Mouse (Mus musculus) kidney, embryonic 14.5 days (tissue): ENCODE data around the gene Gls. TPM values are rescaled to one million over a fixed set of nuclear protein-coding genes. Genes with fewer than 3 reads are reported as not detected.

Experiments
- ATAC-seq: fragments of 200-750 bp; cut with Nextera tagmentation; 2 replicates; pipeline ENCODE4 v1.8.0; 2017; ENCODE audit warnings: moderate number of reproducible peaks, mild to moderate bottlenecking, moderate TSS enrichment, moderate library complexity; ENCODE audit not compliant: low FRiP score, low TSS enrichment
- H3K27ac ChIP-seq: fragments of 300-500 bp; sonication (generic); 2 replicates; pipeline ENCODE4 v1.5.1; 2014; ENCODE audit warnings: low read depth, mild to moderate bottlenecking, low read length, moderate library complexity, mixed read lengths
- H3K27me3 ChIP-seq: fragments of 300-500 bp; sonication (generic); 2 replicates; pipeline ENCODE4 v1.6.1; 2014; ENCODE audit warnings: mild to moderate bottlenecking, low read length; ENCODE audit not compliant: control insufficient read depth, insufficient read depth
- H3K36me3 ChIP-seq: fragments of 300-500 bp; sonication (generic); 2 replicates; pipeline ENCODE4 v1.6.1; 2014; ENCODE audit warnings: low read length, mixed read lengths; ENCODE audit not compliant: control insufficient read depth, insufficient read depth
- H3K4me1 ChIP-seq: fragments of 300-500 bp; sonication (generic); 2 replicates; pipeline ENCODE4 v1.6.1; 2014; ENCODE audit warnings: low read length, mixed read lengths; ENCODE audit not compliant: control insufficient read depth, insufficient read depth
- H3K4me2 ChIP-seq: fragments of 300-500 bp; sonication (generic); replicated peaks from 2 replicates; pipeline ENCODE4 v1.6.1; 2014; ENCODE audit warnings: low read depth, mild to moderate bottlenecking, low read length
- H3K4me3 ChIP-seq: fragments of 300-500 bp; sonication (generic); 2 replicates; pipeline ENCODE4 v1.5.1; 2014; ENCODE audit warnings: mild to moderate bottlenecking, low read length
- H3K9ac ChIP-seq: fragments of 300-500 bp; sonication (generic); 2 replicates; pipeline ENCODE4 v1.6.1; 2014; ENCODE audit warnings: low read depth, mild to moderate bottlenecking, low read length, moderate library complexity
- H3K9me3 ChIP-seq: fragments of 300-500 bp; sonication (generic); 2 replicates; pipeline ENCODE4 v1.6.1; 2016; ENCODE audit warnings: low read length; ENCODE audit not compliant: control insufficient read depth
- WGBS: fragments of 180-500 bp; shearing (Covaris S2); extraction: QIAGEN DNeasy Blood & Tissue Kit; methylation state at CpG from one replicate; pipeline ENCODE4 v1.1.7; 2014; 5-methylcytosine and 5-hydroxymethylcytosine counted together
- polyA plus RNA-seq: library from polyadenylated mRNA; unstranded; fragments of >200 nt; fragmentation: Nextera tagmentation; extraction: Ambion mirVana; gene quantifications from 2 replicates; pipeline ENCODE4 v1.2.1, GENCODE M21; 2014

Gene Gls
- polyA plus RNA-seq, 1 experiment from 2014 or later, result 37.1 TPM

GRCm38 (mm10) chr1:52226416-52226815 is 6.6 kb downstream of the Gls start:
- Histone ChIP-seq H3K9ac (no peak overlapping the region), H3K4me3 (no peak overlapping the region), H3K4me2 (no peak overlapping the region), H3K36me3 (no peaks in the 10 kb centered on the region), H3K27me3 (no peaks in the 10 kb centered on the region), H3K27ac (no peak overlapping the region), H3K9me3 (no peaks in the 10 kb centered on the region), H3K4me1 (no peaks in the 10 kb centered on the region)
- no peak for ATAC-seq

- ATAC-seq, result no peak
These were observed 16.3 kb downstream of the Gls start for GRCm38 (mm10) chr1:52216766-52217165.

GRCm38 (mm10) chr1:52182992-52183391 is 50.0 kb downstream of the Gls start:
- no peaks in the 10 kb centered on the region for H3K27me3 ChIP-seq
- no peak overlapping the region for H3K9ac ChIP-seq
- H3K36me3 ChIP-seq, result peaks cover 2% of the 10 kb centered on the region; the same call in 1 of the 2 replicates
- H3K27ac ChIP-seq, result no peak overlapping the region
- no peak for ATAC-seq
- H3K9me3 ChIP-seq, result no peaks in the 10 kb centered on the region
- H3K4me2 ChIP-seq, result no peak overlapping the region
- H3K4me3 ChIP-seq, result no peak overlapping the region
- 90% methylated on average over 2 of the region's 2 CpGs for WGBS
- H3K4me1 ChIP-seq, result no peaks in the 10 kb centered on the region

More at GRCm38 (mm10) chr1:52216766-52217165, 16.3 kb downstream of the Gls start:
- H3K27me3 ChIP-seq, result no peaks in the 10 kb centered on the region
- no peak overlapping the region for H3K4me2 ChIP-seq
- H3K36me3 ChIP-seq, result peaks cover 5% of the 10 kb centered on the region; the same call in 1 of the 2 replicates
- H3K4me1 ChIP-seq, result no peaks in the 10 kb centered on the region
- H3K27ac ChIP-seq, result no peak overlapping the region
- H3K4me3 ChIP-seq, result no peak overlapping the region
- H3K9me3 ChIP-seq, result no peaks in the 10 kb centered on the region
- no peak overlapping the region for H3K9ac ChIP-seq

GRCm38 (mm10) chr1:52181994-52182393 is 51.0 kb downstream of the Gls start:
- H3K9ac ChIP-seq, result no peak overlapping the region
- H3K27ac ChIP-seq, result no peak overlapping the region
- no peak overlapping the region for H3K4me3 ChIP-seq
- H3K4me2 ChIP-seq, result no peak overlapping the region
- no peaks in the 10 kb centered on the region for H3K4me1 ChIP-seq
- no peaks in the 10 kb centered on the region for H3K9me3 ChIP-seq
- no peak for ATAC-seq
- H3K27me3 ChIP-seq, result no peaks in the 10 kb centered on the region
- H3K36me3 ChIP-seq, result no peaks in the 10 kb centered on the region

GRCm38 (mm10) chr1:52179939-52180568 is 53.0 kb downstream of the Gls start:
- Histone ChIP-seq H3K27ac (no peak overlapping the region), H3K4me3 (no peak overlapping the region), H3K9ac (no peak overlapping the region), H3K36me3 (no peaks in the 10 kb centered on the region), H3K9me3 (no peaks in the 10 kb centered on the region), H3K4me1 (no peaks in the 10 kb centered on the region), H3K4me2 (no peak overlapping the region), H3K27me3 (no peaks in the 10 kb centered on the region)
- 96% methylated on average over 9 of the region's 9 CpGs for WGBS
- ATAC-seq, result no peak

GRCm38 (mm10) chr1:52176999-52177398 is 56.0 kb downstream of the Gls start:
- no peak overlapping the region for H3K27ac ChIP-seq
- no peak for ATAC-seq
- H3K4me1 ChIP-seq, result no peaks in the 10 kb centered on the region
- no peak overlapping the region for H3K4me3 ChIP-seq
- no peak overlapping the region for H3K4me2 ChIP-seq
- no peaks in the 10 kb centered on the region for H3K36me3 ChIP-seq
- no peaks in the 10 kb centered on the region for H3K9me3 ChIP-seq
- 79% methylated on average over 2 of the region's 2 CpGs for WGBS
- no peak overlapping the region for H3K9ac ChIP-seq
- H3K27me3 ChIP-seq, result no peaks in the 10 kb centered on the region

- Histone ChIP-seq H3K27me3 (no peaks in the 10 kb centered on the region), H3K4me1 (no peaks in the 10 kb centered on the region), H3K36me3 (no peaks in the 10 kb centered on the region), H3K9me3 (no peaks in the 10 kb centered on the region), H3K27ac (no peak overlapping the region), H3K9ac (no peak overlapping the region), H3K4me2 (no peak overlapping the region), H3K4me3 (no peak overlapping the region)
- 77% methylated on average over 3 of the region's 3 CpGs for WGBS
- no peak for ATAC-seq
These were observed 57.0 kb downstream of the Gls start for GRCm38 (mm10) chr1:52175983-52176382.

GRCm38 (mm10) chr1:52175321-52175720 is 57.7 kb downstream of the Gls start:
- Histone ChIP-seq H3K4me2 (no peak overlapping the region), H3K36me3 (no peaks in the 10 kb centered on the region), H3K27ac (no peak overlapping the region), H3K27me3 (no peaks in the 10 kb centered on the region), H3K4me3 (no peak overlapping the region), H3K9ac (no peak overlapping the region), H3K4me1 (no peaks in the 10 kb centered on the region), H3K9me3 (no peaks in the 10 kb centered on the region)
- no peak for ATAC-seq
- 71% methylated on average over 5 of the region's 5 CpGs for WGBS

GRCm38 (mm10) chr1:52171271-52171670 is 61.8 kb downstream of the Gls start:
- no peak overlapping the region for H3K4me2 ChIP-seq
- H3K27me3 ChIP-seq, result no peaks in the 10 kb centered on the region
- H3K4me3 ChIP-seq, result no peak overlapping the region
- 75% methylated on average over 8 of the region's 8 CpGs for WGBS
- ATAC-seq, result no peak
- 0 out of 2 replicates have a peak, but pooled peaks cover 2% of the 10 kb centered on the region for H3K4me1 ChIP-seq
- H3K36me3 ChIP-seq, result no peaks in the 10 kb centered on the region
- no peak overlapping the region for H3K9ac ChIP-seq
- no peak overlapping the region for H3K27ac ChIP-seq
- no peaks in the 10 kb centered on the region for H3K9me3 ChIP-seq
